Mouse (Mus musculus) megakaryocyte-erythroid progenitor cell, adult 5-6 weeks (primary cell): ENCODE measurements around the gene Aldh9a1. TPM values are rescaled to one million over a fixed set of nuclear protein-coding genes. Genes with fewer than 3 reads are reported as not detected.
"Not testable (repeated sequence)": the region's sequence is repeated elsewhere in the genome, so short reads cannot be mapped to it uniquely, and the experiment has no call there.

Experiments
- ATAC-seq: replicated peaks from 2 replicates; pipeline ENCODE4 v1.8.0; 2016; ENCODE audit warnings: mild to moderate bottlenecking, inconsistent platforms; ENCODE audit not compliant: severe bottlenecking, poor library complexity, low FRiP score, low TSS enrichment
- total RNA-seq, 2 experiments: library from RNA; stranded (forward) in 1 of 2; stranded (reverse) in 1 of 2; fragments of 200-1000, 215-1000 nt in 1 of 2; fragments of >200 nt in 1 of 2; fragmentation: Nextera tagmentation in 1 of 2; gene quantifications; 2 replicates each; pipeline ENCODE4 v1.2.3; 2014 to 2017

Gene Aldh9a1
- total RNA-seq, 2 experiments from 2014 or later: 42.8 to 49.4 TPM

- not testable (repeated sequence) for ATAC-seq
Measured at GRCm38 (mm10) chr1:167345994-167346520, 3.7 kb upstream of the Aldh9a1 start.

GRCm38 (mm10) chr1:167349206-167349605 is 585 bp upstream of the Aldh9a1 start:
- ATAC-seq: not testable (repeated sequence)

GRCm38 (mm10) chr1:167350597-167351415 is 1.0 kb downstream of the Aldh9a1 start:
- ATAC-seq: 0 out of 2 replicates have a peak, but pooled peaks have one; percentile 4

- no peak for ATAC-seq
Measured at GRCm38 (mm10) chr1:167352403-167352802, 2.6 kb downstream of the Aldh9a1 start.

- ATAC-seq: no peak
Measured at GRCm38 (mm10) chr1:167357387-167357786, 7.6 kb downstream of the Aldh9a1 start.

GRCm38 (mm10) chr1:167358731-167359130 is 8.9 kb downstream of the Aldh9a1 start:
- no peak for ATAC-seq

- no peak for ATAC-seq
Measured at GRCm38 (mm10) chr1:167360268-167360667, 10.5 kb downstream of the Aldh9a1 start.

- ATAC-seq: no peak
Measured at GRCm38 (mm10) chr1:167362819-167363218, 13.0 kb downstream of the Aldh9a1 start.

- ATAC-seq: no peak
Measured at GRCm38 (mm10) chr1:167363322-167363721, 13.5 kb downstream of the Aldh9a1 start.

- no peak for ATAC-seq
Measured at GRCm38 (mm10) chr1:167365808-167366207, 16.0 kb downstream of the Aldh9a1 start.

- ATAC-seq: no peak
Measured at GRCm38 (mm10) chr1:167366621-167367020, 16.8 kb downstream of the Aldh9a1 start.

- peak; percentile 66 for ATAC-seq
Measured at GRCm38 (mm10) chr1:167368018-167368417, 18.2 kb downstream of the Aldh9a1 start.

- ATAC-seq: peak; percentile 90
Measured at GRCm38 (mm10) chr1:167368513-167368912, 18.7 kb downstream of the Aldh9a1 start.

GRCm38 (mm10) chr1:167369905-167370304 is 20.1 kb downstream of the Aldh9a1 start:
- ATAC-seq: peak; percentile 71

GRCm38 (mm10) chr1:167372739-167373138 is 22.9 kb downstream of the Aldh9a1 start:
- ATAC-seq: no peak

GRCm38 (mm10) chr1:167374003-167374784 is 24.4 kb downstream of the Aldh9a1 start:
- peak; percentile 71 for ATAC-seq

GRCm38 (mm10) chr1:167374942-167375341 is 25.2 kb downstream of the Aldh9a1 start:
- no peak for ATAC-seq

GRCm38 (mm10) chr1:167378019-167378418 is 28.2 kb downstream of the Aldh9a1 start:
- ATAC-seq: no peak

GRCm38 (mm10) chr1:167379751-167380150 is 30.0 kb downstream of the Aldh9a1 start:
- no peak for ATAC-seq

- no peak for ATAC-seq
Measured at GRCm38 (mm10) chr1:167380223-167380622, 30.4 kb downstream of the Aldh9a1 start.
